Mouse (Mus musculus) heart, embryonic 12.5 days (tissue): ENCODE data around the gene Sema3g. TPM values are rescaled to one million over a fixed set of nuclear protein-coding genes. Genes with fewer than 3 reads are reported as not detected.

Experiments used
- ATAC-seq: fragments of 200-750 bp; cut with Nextera tagmentation; 2 replicates; pipeline ENCODE4 v1.8.0; 2017; ENCODE audit warnings: moderate TSS enrichment, moderate library complexity; ENCODE audit not compliant: insufficient number of reproducible peaks, low FRiP score
- H3K27ac ChIP-seq: fragments of 300-500 bp; sonication (generic); 2 replicates; pipeline ENCODE4 v1.5.1; 2016; ENCODE audit warnings: mild to moderate bottlenecking, moderate library complexity; ENCODE audit not compliant: poor library complexity, severe bottlenecking
- H3K27me3 ChIP-seq: fragments of 300-500 bp; sonication (generic); replicated peaks from 2 replicates; pipeline ENCODE4 v1.6.1; 2016; ENCODE audit warnings: mild to moderate bottlenecking, moderate library complexity
- H3K36me3 ChIP-seq: fragments of 300-500 bp; sonication (generic); 2 replicates; pipeline ENCODE4 v1.6.1; 2016; ENCODE audit warnings: mild to moderate bottlenecking, moderate library complexity
- H3K4me1 ChIP-seq: fragments of 300-500 bp; sonication (generic); replicated peaks from 2 replicates; pipeline ENCODE4 v1.6.1; 2016; ENCODE audit warnings: mild to moderate bottlenecking
- H3K4me2 ChIP-seq: fragments of 300-500 bp; sonication (generic); 2 replicates; pipeline ENCODE4 v1.6.1; 2016; ENCODE audit warnings: mild to moderate bottlenecking, moderate library complexity
- H3K4me3 ChIP-seq: fragments of 300-500 bp; sonication (generic); 2 replicates; pipeline ENCODE4 v1.5.1; 2016; ENCODE audit warnings: mild to moderate bottlenecking
- H3K9ac ChIP-seq: fragments of 300-500 bp; sonication (generic); 2 replicates; pipeline ENCODE4 v1.6.1; 2016; ENCODE audit warnings: mild to moderate bottlenecking, moderate library complexity
- H3K9me3 ChIP-seq: fragments of 300-500 bp; sonication (generic); replicated peaks from 2 replicates; pipeline ENCODE4 v1.6.1; 2016; ENCODE audit warnings: mild to moderate bottlenecking, moderate library complexity
- whole genome bisulfite sequencing: fragments of 180-500 bp; shearing (Covaris S2); methylation state at CpG from one replicate; pipeline ENCODE4 v1.1.7; 2016; 5-methylcytosine and 5-hydroxymethylcytosine counted together
- polyA plus RNA-seq: library from polyadenylated mRNA; unstranded; fragments of >200 nt; fragmentation: Nextera tagmentation; extraction: Ambion mirVana; gene quantifications from 2 replicates; pipeline ENCODE4 v1.2.1, GENCODE M21; 2016

The Sema3g gene
- polyA plus RNA-seq, 1 experiment from 2014 or later = 0.34 TPM

DNA sequence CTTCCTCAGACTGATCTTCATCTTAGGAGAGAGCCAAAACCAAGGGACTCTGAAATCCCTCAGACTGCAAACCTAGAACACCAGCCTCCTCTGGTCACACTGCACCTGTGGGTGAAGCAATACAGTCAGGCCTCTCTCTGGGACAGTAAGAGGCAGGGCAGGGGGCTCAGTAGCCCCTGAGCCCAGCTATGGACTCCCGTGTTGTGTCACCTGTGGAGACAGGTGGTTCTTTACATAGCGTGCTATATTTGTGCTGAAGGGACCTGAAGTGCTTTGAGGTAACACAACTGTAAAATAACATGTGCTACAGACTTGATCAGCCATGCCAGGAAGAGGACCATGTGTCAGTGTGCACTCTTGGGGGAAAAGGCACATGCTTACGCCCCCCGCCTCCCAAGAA, 22.1 kb upstream of the Sema3g start:
- Histone ChIP-seq H3K4me2 (peak overlapping the region; percentile 6), H3K27ac (peak overlapping the region; percentile 62), H3K9ac (no peak overlapping the region), H3K9me3 (no peaks in the 10 kb centered on the region), H3K4me1 (peaks cover 87% of the 10 kb centered on the region), H3K4me3 (no peak overlapping the region), H3K27me3 (no peaks in the 10 kb centered on the region), H3K36me3 (peaks cover 83% of the 10 kb centered on the region)
- 80% methylated on average over 4 of the region's 4 CpGs for WGBS
- ATAC-seq = 0 out of 2 replicates have a peak, but pooled peaks have one; percentile 19

DNA sequence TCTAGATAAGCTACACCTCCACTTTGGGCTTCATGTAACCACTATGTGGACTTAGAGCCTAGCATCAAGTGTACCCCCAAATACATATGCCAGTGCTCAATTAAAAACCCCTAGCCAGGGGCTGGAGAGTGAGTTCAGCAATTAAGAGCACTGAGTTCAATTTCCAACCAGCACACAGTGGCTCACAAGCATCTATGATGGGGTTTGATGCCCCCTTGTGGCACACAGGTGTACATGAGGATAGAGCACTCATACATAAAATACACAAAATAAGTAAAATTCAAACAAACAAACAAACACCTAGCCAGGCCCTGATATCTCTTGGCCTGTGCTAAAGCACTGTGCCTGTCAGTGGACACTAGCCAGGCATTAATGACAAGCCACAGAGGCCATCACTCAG, 21.7 kb upstream of the Sema3g start:
- Histone ChIP-seq H3K27ac (peak overlapping the region; percentile 62), H3K4me2 (peak overlapping the region; percentile 6), H3K9me3 (no peaks in the 10 kb centered on the region), H3K36me3 (peaks cover 83% of the 10 kb centered on the region), H3K4me1 (peaks cover 82% of the 10 kb centered on the region), H3K4me3 (no peak overlapping the region), H3K9ac (no peak overlapping the region), H3K27me3 (no peaks in the 10 kb centered on the region)
- no peak for ATAC-seq

DNA sequence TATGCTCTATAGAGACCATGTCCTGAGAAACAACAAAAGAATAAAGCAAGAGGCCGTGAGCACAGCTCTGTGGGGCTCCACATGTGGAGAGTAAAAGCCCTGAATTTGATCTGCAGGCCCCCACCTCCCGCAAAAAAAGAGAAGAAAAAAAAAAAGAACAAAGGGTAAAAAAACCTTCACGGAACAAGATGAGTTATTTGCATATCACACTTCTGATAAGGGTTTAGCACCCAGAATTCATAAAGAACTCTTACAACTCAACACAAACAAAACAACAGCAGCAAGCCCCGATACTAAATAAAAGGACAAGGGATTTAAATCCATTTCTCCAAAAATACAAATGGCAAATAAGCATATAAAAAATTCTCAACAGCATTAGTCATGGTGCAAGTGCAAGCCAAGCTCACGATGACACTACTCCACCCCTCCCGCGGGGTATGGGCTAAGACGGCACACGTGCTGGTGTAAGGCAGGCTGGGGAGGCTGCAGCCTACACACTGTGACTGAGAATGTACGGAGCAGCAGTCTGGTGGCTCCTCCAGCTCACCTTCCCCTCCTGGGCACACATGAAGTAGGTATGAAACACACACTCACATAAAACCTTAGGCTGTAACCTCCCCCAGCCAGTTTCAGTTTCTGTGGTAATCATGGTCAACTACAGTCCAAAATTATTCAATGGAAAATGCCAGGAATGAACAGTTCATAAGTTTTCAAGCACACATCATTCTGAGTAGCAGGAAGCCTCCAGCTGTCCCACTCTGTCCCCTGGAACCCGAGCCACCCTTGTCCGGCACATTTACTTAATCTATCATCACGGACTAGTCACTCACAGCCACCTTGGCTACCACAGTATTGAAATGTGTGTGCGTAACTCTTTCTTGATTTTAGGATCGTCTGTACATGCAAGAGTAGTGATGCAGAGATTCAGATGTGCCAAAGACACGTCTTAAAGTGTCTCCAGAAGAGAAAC, 19.8 kb upstream of the Sema3g start:
- Histone ChIP-seq H3K4me2 (peak overlapping the region; percentile 22; the same call in 1 of the 2 replicates), H3K4me1 (peaks cover 66% of the 10 kb centered on the region), H3K27ac (peak overlapping the region; percentile 61), H3K36me3 (peaks cover 81% of the 10 kb centered on the region), H3K9me3 (no peaks in the 10 kb centered on the region), H3K4me3 (no peak overlapping the region), H3K9ac (peak overlapping the region; percentile 9), H3K27me3 (no peaks in the 10 kb centered on the region)
- ATAC-seq = peak; percentile 50; the same call in 1 of the 2 replicates
- WGBS = 50% methylated on average over 16 of the region's 16 CpGs

DNA sequence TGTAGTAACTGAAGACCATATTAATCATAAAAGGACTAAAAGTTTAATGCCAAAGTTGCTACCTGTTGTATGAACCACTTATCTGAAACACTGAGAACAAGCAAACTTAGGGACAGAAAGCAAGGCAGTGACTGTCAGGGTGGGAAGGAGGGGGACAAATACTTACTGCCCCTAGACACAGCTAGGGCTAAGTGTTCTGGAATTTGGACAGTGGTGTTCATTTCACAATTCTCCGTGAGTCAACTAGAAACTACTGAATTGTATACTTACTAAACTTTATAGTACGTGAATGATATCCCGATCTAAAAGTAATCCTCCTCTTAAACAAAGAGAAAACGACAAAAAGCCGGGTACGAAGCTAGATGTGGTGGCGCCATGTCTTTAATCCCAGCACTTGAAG, 18.1 kb upstream of the Sema3g start:
- no peaks in the 10 kb centered on the region for H3K9me3 ChIP-seq
- no peak overlapping the region for H3K9ac ChIP-seq
- 92% methylated on average over 7 of the region's 7 CpGs for WGBS
- peaks cover 60% of the 10 kb centered on the region for H3K4me1 ChIP-seq
- H3K36me3 ChIP-seq = peaks cover 83% of the 10 kb centered on the region
- no peak for ATAC-seq
- no peak overlapping the region for H3K4me3 ChIP-seq
- H3K27me3 ChIP-seq = no peaks in the 10 kb centered on the region
- H3K4me2 ChIP-seq = no peak overlapping the region
- no peak overlapping the region for H3K27ac ChIP-seq

GRCm38 (mm10) chr14:31200038-31200437, 17.6 kb upstream of the Sema3g start:
- WGBS = 79% methylated on average over 3 of the region's 3 CpGs

GRCm38 (mm10) chr14:31204844-31205243, 12.8 kb upstream of the Sema3g start:
- H3K4me2 ChIP-seq = peak overlapping the region; percentile 96
- peak overlapping the region; percentile 98 for H3K27ac ChIP-seq
- WGBS = 52% methylated on average over 4 of the region's 4 CpGs
- H3K4me1 ChIP-seq = peaks cover 37% of the 10 kb centered on the region
- peak overlapping the region; percentile 89 for H3K4me3 ChIP-seq
- no peaks in the 10 kb centered on the region for H3K27me3 ChIP-seq
- ATAC-seq = no peak
- H3K9ac ChIP-seq = peak overlapping the region; percentile 98
- peaks cover 50% of the 10 kb centered on the region for H3K36me3 ChIP-seq
- no peaks in the 10 kb centered on the region for H3K9me3 ChIP-seq

More at GRCm38 (mm10) chr14:31200038-31200437, 17.6 kb upstream of the Sema3g start:
- H3K4me2 ChIP-seq = no peak overlapping the region
- no peak overlapping the region for H3K9ac ChIP-seq
- ATAC-seq = no peak
- H3K4me1 ChIP-seq = peaks cover 61% of the 10 kb centered on the region
- H3K9me3 ChIP-seq = no peaks in the 10 kb centered on the region
- no peak overlapping the region for H3K27ac ChIP-seq
- H3K36me3 ChIP-seq = peaks cover 83% of the 10 kb centered on the region
- H3K27me3 ChIP-seq = no peaks in the 10 kb centered on the region
- H3K4me3 ChIP-seq = no peak overlapping the region

- 5% methylated on average over 8 of the region's 8 CpGs for WGBS
- Histone ChIP-seq H3K27me3 (no peaks in the 10 kb centered on the region), H3K9ac (peak overlapping the region; percentile 98), H3K4me1 (peaks cover 35% of the 10 kb centered on the region), H3K36me3 (peaks cover 50% of the 10 kb centered on the region), H3K27ac (peak overlapping the region; percentile 98), H3K9me3 (no peaks in the 10 kb centered on the region), H3K4me2 (peak overlapping the region; percentile 96), H3K4me3 (peak overlapping the region; percentile 89)
- ATAC-seq = no peak
Measured at GRCm38 (mm10) chr14:31205244-31205561, 12.5 kb upstream of the Sema3g start.

- peak overlapping the region; percentile 98 for H3K9ac ChIP-seq
- H3K9me3 ChIP-seq = no peaks in the 10 kb centered on the region
- H3K4me3 ChIP-seq = peak overlapping the region; percentile 89
- peak overlapping the region; percentile 98 for H3K27ac ChIP-seq
- under 1% methylated on average over 38 of the region's 39 CpGs for WGBS
- H3K36me3 ChIP-seq = peaks cover 48% of the 10 kb centered on the region
- peak; percentile 31 for ATAC-seq
- no peaks in the 10 kb centered on the region for H3K27me3 ChIP-seq
- H3K4me1 ChIP-seq = peaks cover 36% of the 10 kb centered on the region
- peak overlapping the region; percentile 96 for H3K4me2 ChIP-seq
Measured at GRCm38 (mm10) chr14:31205562-31206467, 11.8 kb upstream of the Sema3g start.

GRCm38 (mm10) chr14:31206472-31206981, 11.1 kb upstream of the Sema3g start:
- Histone ChIP-seq H3K9ac (peak overlapping the region; percentile 98), H3K27me3 (no peaks in the 10 kb centered on the region), H3K4me2 (peak overlapping the region; percentile 96), H3K9me3 (no peaks in the 10 kb centered on the region), H3K27ac (peak overlapping the region; percentile 98), H3K4me3 (peak overlapping the region; percentile 89), H3K4me1 (peaks cover 43% of the 10 kb centered on the region), H3K36me3 (peaks cover 49% of the 10 kb centered on the region)
- peak; percentile 66 for ATAC-seq
- WGBS = under 1% methylated on average over 47 of the region's 48 CpGs

GRCm38 (mm10) chr14:31207070-31207830, 10.4 kb upstream of the Sema3g start:
- WGBS = 74% methylated on average over 13 of the region's 13 CpGs
- Histone ChIP-seq H3K27ac (peak overlapping the region; percentile 98), H3K4me2 (peak overlapping the region; percentile 96), H3K9ac (peak overlapping the region; percentile 98), H3K4me3 (peak overlapping the region; percentile 89), H3K9me3 (no peaks in the 10 kb centered on the region), H3K36me3 (peaks cover 49% of the 10 kb centered on the region), H3K27me3 (no peaks in the 10 kb centered on the region), H3K4me1 (peaks cover 48% of the 10 kb centered on the region)
- ATAC-seq = no peak
